Mouse (Mus musculus): Measurements from ENCODE around the gene Aifm3.
A peak's percentile ranks its signal among the peaks of the same experiment; 100 is the strongest.
"Not testable (repeated sequence)": the region's sequence is repeated elsewhere in the genome, so short reads cannot be mapped to it uniquely, and the experiment has no call there.

Gene Aifm3

DNA sequence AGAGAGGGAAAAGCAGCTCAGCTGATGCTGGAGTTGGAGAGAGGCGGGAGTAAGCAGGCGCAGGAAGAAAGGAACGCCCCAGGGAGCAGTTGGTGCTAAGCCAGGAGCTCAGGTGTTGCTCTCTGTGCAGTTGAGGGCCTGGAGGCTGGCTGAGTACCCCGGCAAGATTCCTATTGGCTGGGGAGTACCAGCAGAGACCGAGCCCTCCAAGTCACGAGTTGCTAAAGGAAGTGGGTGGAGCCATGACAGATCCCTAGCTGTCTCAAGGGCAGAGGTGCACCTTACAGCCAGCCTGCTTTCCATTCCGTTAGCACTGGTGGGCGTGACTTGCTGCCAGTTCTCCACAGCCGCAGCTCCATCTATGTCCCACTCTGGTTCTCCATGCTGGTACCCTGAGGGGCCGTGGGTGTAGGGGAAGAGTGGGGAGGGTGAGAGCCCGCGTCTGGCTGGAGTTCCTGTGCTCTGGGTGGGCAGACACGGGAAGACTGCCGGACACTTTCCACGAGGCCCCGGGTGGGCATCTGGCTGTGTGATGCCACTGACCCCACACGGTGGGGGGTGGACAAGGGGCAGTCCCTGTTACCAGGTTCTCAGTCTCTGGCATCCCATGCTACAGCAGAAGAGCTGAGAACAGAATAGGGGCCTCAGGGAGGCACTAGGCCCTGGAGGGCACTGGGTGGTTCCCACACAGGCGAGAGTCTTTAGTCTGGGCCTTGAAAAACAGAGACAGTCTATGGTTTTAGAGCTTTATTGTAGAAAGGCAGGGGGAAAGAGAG lies 64.7 kb downstream of the Aifm3 start:
- peak; percentile 31 for DNase-seq (ENCODE audit: low spot score)

DNA sequence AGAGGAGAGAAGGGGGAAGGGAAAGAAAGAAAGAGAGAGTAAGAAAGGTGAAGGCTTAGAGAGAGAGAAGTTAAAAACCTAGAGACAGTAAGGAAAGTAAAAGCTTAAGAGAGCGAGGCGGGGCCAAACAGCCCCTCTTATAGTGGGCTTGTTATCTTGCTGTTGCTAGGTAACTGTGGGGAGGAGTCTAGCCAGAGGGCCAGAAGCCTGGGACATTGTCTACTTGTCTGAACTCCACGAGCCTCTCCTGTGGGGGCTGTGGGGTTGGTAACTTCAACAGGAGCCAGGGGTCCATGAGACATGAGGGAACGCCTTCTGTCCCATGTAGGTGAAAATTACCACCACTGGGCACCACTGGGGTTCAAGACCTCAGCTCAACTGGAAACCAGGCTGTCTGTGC lies 65.3 kb downstream of the Aifm3 start:
- DNase-seq (ENCODE audit: low spot score), result not testable (repeated sequence)

DNA sequence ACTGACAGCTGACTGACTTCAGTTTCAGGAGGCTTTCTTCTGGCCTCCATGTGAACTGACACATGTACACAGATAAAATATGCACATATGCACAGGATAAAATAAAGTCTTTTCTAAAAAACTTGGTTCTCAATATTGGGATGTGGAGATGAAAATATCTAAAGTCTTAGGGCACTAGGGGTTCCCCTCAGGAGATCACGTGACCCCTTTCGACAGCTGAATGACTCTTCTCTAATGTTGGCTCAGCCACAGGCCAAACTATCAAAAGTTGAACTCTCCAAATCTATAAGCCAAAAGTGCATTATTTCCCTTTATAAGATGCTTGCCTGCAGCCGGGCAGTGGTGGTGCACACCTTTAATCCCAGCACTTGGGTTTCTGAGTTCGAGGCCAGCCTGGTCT lies 66.8 kb downstream of the Aifm3 start:
- DNase-seq (ENCODE audit: low spot score), result no peak

DNA sequence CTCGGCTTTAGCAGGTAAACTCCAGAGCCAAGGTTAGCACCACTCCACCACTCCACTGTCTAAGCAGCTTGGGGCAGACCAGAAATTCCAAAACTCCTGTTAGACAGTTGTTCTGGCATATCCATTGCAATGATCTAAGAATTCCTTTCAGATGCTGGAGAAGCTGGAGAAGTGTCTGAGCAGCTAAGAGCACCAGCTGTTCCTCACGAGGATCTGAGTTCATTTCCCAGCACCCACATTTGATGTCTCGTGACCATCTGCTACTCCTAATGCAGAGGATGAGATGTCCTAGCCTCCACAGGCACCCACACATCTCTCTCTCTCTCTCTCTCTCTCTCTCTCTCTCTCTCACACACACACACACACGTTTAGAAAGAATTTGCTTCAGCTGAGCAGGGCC lies 67.5 kb downstream of the Aifm3 start:
- no peak for DNase-seq (ENCODE audit: low spot score)

All from ovary, postnatal 14 days (tissue).